Mouse (Mus musculus) hindbrain, postnatal 0 days (tissue): ENCODE data around the gene Pold3. TPM values are rescaled to one million over a fixed set of nuclear protein-coding genes. Genes with fewer than 3 reads are reported as not detected.
"Not testable (repeated sequence)": the region's sequence is repeated elsewhere in the genome, so short reads cannot be mapped to it uniquely, and the experiment has no call there.

ENCODE experiments used
- ATAC-seq: fragments of 200-750 bp; cut with Nextera tagmentation; 2 replicates; pipeline ENCODE4 v1.8.0; 2017; ENCODE audit warnings: mild to moderate bottlenecking, moderate TSS enrichment, moderate library complexity
- DNase-seq: peaks from one replicate; pipeline ENCODE4 v3.0.0-alpha.2; 2015; ENCODE audit warnings: low spot score
- H3K27ac ChIP-seq: fragments of 300-500 bp; sonication (generic); 2 replicates; pipeline ENCODE4 v1.5.1; 2014; ENCODE audit warnings: mild to moderate bottlenecking
- H3K27me3 ChIP-seq: fragments of 300-500 bp; sonication (generic); 2 replicates; pipeline ENCODE4 v1.6.1; 2014; ENCODE audit warnings: low read length, mixed read lengths; ENCODE audit not compliant: insufficient read depth
- H3K36me3 ChIP-seq: fragments of 300-500 bp; sonication (generic); 2 replicates; pipeline ENCODE4 v1.6.1; 2014; ENCODE audit warnings: low read length, mixed read lengths; ENCODE audit not compliant: insufficient read depth
- H3K4me1 ChIP-seq: fragments of 300-500 bp; sonication (generic); 2 replicates; pipeline ENCODE4 v1.6.1; 2014; ENCODE audit warnings: antibody characterized with exemption, low read length, mixed read lengths; ENCODE audit not compliant: insufficient read depth
- H3K4me2 ChIP-seq: fragments of 300-500 bp; sonication (generic); 2 replicates; pipeline ENCODE4 v1.6.1; 2014; ENCODE audit warnings: low read depth, mild to moderate bottlenecking, low read length, moderate library complexity, mixed read lengths
- H3K4me3 ChIP-seq: fragments of 300-500 bp; sonication (generic); 2 replicates; pipeline ENCODE4 v1.5.1; 2014; ENCODE audit warnings: low read length
- H3K9ac ChIP-seq: fragments of 300-500 bp; sonication (generic); replicated peaks from 2 replicates; pipeline ENCODE4 v1.6.1; 2014; ENCODE audit warnings: mild to moderate bottlenecking, low read length, moderate library complexity, mixed read lengths
- H3K9me3 ChIP-seq: fragments of 300-500 bp; sonication (generic); 2 replicates; pipeline ENCODE4 v1.6.1; 2016; ENCODE audit warnings: low read length, mixed read lengths
- CTCF ChIP-seq: IDR thresholded peaks from 2 replicates; pipeline ENCODE4 v1.5.1; 2016; ENCODE audit warnings: antibody characterized with exemption, control low read depth, low read depth
- WGBS: fragments of 180-500 bp; shearing (Covaris S2); extraction: QIAGEN DNeasy Blood & Tissue Kit; methylation state at CpG from one replicate; pipeline ENCODE4 v1.1.7; 2014; 5-methylcytosine and 5-hydroxymethylcytosine counted together
- polyA plus RNA-seq: library from polyadenylated mRNA; unstranded; fragments of >200 nt; fragmentation: Nextera tagmentation; extraction: Ambion mirVana; gene quantifications from 2 replicates; pipeline ENCODE4 v1.2.1, GENCODE M21; 2015
- total RNA-seq: library from RNA; depleted of rRNA; stranded (reverse); fragments of >200 nt; gene quantifications from 2 replicates; pipeline ENCODE4 v1.2.3, GENCODE M21; 2014

The Pold3 gene
- total and polyA plus RNA-seq, 2 experiments from 2014 or later = 20.4 to 38.6 TPM

DNA sequence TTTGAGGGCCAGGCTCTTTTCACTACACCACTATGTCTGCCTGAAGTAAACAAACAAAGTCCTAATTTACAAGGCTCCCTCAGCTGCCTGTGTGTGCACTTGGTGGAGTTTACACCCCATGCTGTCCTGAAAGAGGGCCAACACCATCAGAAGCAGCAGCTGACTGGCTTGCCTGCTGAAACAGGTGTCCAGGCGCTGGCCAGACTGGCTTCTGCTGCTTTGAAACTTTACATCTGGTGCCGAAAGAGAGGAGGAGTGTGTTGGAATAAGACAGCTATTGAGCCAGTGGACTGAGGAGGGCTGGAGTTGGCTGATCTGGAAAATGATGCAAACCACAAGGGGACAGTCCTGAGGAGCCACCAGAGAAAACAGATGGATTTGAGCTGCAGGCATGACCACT is 47.4 kb downstream of the Pold3 start:
- DNase-seq (peak; percentile 58), ATAC-seq (peak; percentile 56)
- Histone ChIP-seq H3K9ac (no peak overlapping the region), H3K9me3 (no peaks in the 10 kb centered on the region), H3K27me3 (no peaks in the 10 kb centered on the region), H3K4me2 (no peak overlapping the region), H3K27ac (0 out of 2 replicates have a peak overlapping the region, but pooled peaks have one; percentile 11), H3K36me3 (no peaks in the 10 kb centered on the region), H3K4me3 (no peak overlapping the region), H3K4me1 (no peaks in the 10 kb centered on the region)
- peak; percentile 14 for TF ChIP-seq CTCF
- 49% methylated on average over 2 of the region's 2 CpGs for WGBS

DNA sequence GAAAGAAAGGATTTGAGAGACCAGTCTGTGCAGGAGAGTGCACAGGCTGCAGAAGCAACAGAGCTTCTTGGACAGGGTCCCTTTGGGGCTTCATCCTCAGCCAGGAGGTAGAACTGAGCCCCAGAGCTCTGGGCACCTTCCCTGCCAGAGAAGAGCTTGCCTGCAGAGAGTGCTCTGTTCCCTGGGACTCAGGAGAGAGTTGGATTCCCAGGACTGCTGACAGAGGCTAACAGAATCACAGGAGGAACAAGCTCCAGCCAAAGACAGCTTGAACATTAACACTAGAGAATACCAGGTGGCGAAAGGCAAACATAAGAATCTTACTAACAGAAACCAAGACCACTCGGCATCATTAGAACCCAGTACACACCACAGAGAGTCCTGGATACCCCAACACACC is 68.4 kb downstream of the Pold3 start:
- not testable (repeated sequence) for H3K27ac ChIP-seq, H3K4me3 ChIP-seq, H3K9ac ChIP-seq, H3K4me1 ChIP-seq, DNase-seq, H3K9me3 ChIP-seq, ATAC-seq, H3K36me3 ChIP-seq, H3K4me2 ChIP-seq, H3K27me3 ChIP-seq
- 93% methylated on average over 2 of the region's 2 CpGs for WGBS

DNA sequence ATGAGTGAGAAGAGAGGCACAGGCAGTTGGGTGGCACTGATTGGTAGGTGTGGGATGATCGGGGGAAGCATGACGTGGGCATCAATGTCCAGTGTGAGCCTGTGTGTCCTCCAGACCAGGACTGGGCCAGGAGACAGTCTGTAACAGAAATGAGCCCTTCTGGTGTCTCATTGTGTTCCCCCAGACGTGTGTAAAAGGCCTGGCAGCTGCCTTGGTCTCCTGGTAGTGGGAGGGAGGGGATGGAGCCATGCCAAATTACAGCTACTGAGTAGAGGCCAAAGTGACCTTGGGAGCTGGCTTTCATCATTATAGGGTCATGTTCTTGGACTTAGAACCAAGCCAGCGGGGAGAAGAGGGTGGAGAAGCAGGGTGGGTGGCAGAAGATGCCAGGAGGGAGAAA is 69.5 kb downstream of the Pold3 start:
- 0 out of 2 replicates have a peak, but pooled peaks cover 5% of the 10 kb centered on the region for H3K4me1 ChIP-seq
- ATAC-seq = peak; percentile 62
- 52% methylated on average over 4 of the region's 4 CpGs for WGBS
- H3K27me3 ChIP-seq = no peaks in the 10 kb centered on the region
- H3K4me3 ChIP-seq = no peak overlapping the region
- H3K27ac ChIP-seq = no peak overlapping the region
- peak; percentile 58 for DNase-seq
- no peak overlapping the region for H3K9ac ChIP-seq
- TF ChIP-seq CTCF = no peak
- H3K36me3 ChIP-seq = no peaks in the 10 kb centered on the region
- H3K4me2 ChIP-seq = no peak overlapping the region
- no peaks in the 10 kb centered on the region for H3K9me3 ChIP-seq

DNA sequence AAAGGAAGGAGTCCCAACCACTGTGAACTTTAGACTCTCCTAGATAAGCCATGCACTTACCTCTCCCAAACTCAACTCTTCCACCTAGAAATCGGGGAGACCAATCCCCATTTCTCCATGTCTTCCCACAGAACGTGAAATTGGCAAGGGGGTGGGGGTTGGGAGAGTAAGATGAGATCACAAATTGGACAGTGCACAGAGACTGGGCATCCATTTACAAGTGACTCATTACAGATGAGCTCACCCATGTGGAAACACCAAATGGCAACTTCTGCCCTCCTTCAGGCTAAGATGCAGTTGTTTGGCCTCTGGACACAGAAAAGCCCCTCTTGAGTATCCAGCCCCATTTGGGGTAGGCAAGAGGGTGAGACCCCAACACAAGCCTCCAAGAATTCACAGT is 74.9 kb downstream of the Pold3 start:
- 0 out of 2 replicates have a peak, but pooled peaks cover 5% of the 10 kb centered on the region for H3K4me1 ChIP-seq
- no peak overlapping the region for H3K27ac ChIP-seq
- H3K4me3 ChIP-seq = no peak overlapping the region
- no peak overlapping the region for H3K9ac ChIP-seq
- 60% methylated on average over 2 of the region's 2 CpGs for WGBS
- DNase-seq (no peak), ATAC-seq (no peak)
- no peak overlapping the region for H3K4me2 ChIP-seq
- H3K36me3 ChIP-seq = no peaks in the 10 kb centered on the region
- no peaks in the 10 kb centered on the region for H3K27me3 ChIP-seq
- H3K9me3 ChIP-seq = no peaks in the 10 kb centered on the region
- no peak for TF ChIP-seq CTCF

DNA sequence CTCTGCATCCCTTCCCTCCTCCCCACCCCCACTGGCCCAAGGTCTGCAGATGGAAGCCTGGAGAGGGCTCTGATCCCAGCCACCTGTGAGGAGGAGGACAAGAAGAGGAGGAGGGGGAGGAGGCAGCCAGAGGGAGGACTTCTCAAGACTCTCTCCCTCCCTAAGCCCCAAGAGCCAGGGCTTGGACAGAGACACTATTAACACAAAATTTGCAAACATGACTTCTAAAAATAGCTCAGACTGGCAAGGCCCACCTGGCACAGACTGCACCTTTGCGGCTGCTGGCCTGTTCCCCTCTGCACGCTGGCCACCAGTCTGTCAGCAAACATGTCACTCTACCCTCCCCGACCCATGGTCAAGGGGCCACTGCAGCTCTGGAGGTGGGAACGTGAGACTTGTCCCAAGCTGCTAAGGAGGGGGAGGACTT is 77.7 kb downstream of the Pold3 start:
- Histone ChIP-seq H3K9ac (no peak overlapping the region), H3K4me3 (no peak overlapping the region), H3K27ac (no peak overlapping the region), H3K27me3 (no peaks in the 10 kb centered on the region), H3K4me1 (no peaks in the 10 kb centered on the region), H3K4me2 (no peak overlapping the region), H3K36me3 (no peaks in the 10 kb centered on the region), H3K9me3 (no peaks in the 10 kb centered on the region)
- 42% methylated on average over 4 of the region's 4 CpGs for WGBS
- DNase-seq (no peak), ATAC-seq (peak; percentile 43; the same call in 1 of the 2 replicates)
- TF ChIP-seq CTCF = no peak

DNA sequence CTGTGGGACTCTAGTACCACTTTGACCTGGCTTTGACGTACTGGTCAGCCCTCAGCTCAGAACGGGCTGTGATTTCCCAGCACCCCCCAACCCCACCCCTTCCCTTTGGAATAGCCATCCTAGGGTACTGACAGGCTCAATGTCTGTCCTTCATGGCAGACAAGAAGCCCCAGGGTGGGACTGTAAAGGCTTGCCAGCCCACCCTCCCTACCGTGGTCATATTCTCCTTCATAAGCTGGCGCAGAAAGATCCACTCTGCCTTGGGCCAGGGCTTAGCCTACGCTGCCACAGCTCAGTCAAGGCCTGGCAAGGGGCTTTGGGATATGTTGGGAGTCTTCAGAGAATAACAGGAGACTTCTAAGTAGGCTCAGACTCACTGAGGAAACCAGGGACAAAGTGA is 78.3 kb downstream of the Pold3 start:
- no peak overlapping the region for H3K4me3 ChIP-seq
- H3K4me2 ChIP-seq = no peak overlapping the region
- H3K9ac ChIP-seq = no peak overlapping the region
- H3K36me3 ChIP-seq = no peaks in the 10 kb centered on the region
- TF ChIP-seq CTCF = no peak
- H3K27ac ChIP-seq = no peak overlapping the region
- no peaks in the 10 kb centered on the region for H3K27me3 ChIP-seq
- H3K9me3 ChIP-seq = no peaks in the 10 kb centered on the region
- no peak for ATAC-seq
- whole genome bisulfite sequencing = 78% methylated on average over 5 of the region's 5 CpGs
- H3K4me1 ChIP-seq = no peaks in the 10 kb centered on the region
- no peak for DNase-seq

DNA sequence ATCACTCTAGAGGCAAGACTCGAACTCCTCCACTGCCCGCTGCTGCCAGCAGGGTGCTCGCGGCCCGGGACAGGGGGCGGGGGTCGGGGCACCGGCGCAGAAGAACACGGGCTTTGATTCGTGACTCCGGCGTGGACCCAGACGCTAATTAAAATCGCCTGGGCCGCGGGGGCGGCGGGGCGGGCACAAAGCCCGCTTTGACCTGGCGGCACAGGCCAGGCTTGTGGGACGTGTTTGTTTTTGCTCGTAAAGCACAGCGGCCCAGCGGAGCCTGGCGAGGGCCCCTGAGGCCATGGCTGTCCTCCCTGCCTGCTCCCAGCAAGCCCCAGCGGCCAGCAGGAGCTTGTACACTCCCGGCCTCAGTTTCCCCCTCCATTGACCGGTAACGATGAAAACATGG is 79.2 kb downstream of the Pold3 start:
- H3K27ac ChIP-seq = no peak overlapping the region
- no peaks in the 10 kb centered on the region for H3K27me3 ChIP-seq
- no peak overlapping the region for H3K4me3 ChIP-seq
- TF ChIP-seq CTCF = no peak
- no peaks in the 10 kb centered on the region for H3K36me3 ChIP-seq
- no peaks in the 10 kb centered on the region for H3K4me1 ChIP-seq
- no peak for ATAC-seq
- no peaks in the 10 kb centered on the region for H3K9me3 ChIP-seq
- H3K4me2 ChIP-seq = no peak overlapping the region
- WGBS = 14% methylated on average over 31 of the region's 31 CpGs
- no peak for DNase-seq
- no peak overlapping the region for H3K9ac ChIP-seq
